Mouse (Mus musculus): ENCODE results near the gene Cdk2ap2.
"Not testable (repeated sequence)": the region's sequence is repeated elsewhere in the genome, so short reads cannot be mapped to it uniquely, and the experiment has no call there.

The Cdk2ap2 gene

DNA sequence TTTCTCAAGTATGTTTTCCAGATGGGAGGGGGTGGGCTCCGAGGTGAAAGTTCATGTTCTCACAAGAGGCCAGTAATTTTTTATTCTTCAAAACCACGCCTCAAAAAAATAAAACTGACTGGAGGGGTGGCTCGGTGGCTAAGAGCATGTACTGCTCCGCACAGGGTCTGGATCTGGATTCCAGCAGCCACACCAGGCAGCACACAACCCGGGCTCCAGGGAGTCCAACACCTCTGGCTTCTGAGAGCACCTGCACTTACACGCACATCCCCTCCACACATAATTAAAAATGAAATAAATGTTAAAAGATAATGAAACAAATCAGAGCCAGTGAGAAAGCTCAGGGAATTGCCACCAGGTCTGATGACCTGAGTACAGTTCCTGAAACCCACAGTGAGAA, 30.7 kb upstream of the Cdk2ap2 start:
- in situ Hi-C loops (cut with MboI, MseI) = no loop called here

DNA sequence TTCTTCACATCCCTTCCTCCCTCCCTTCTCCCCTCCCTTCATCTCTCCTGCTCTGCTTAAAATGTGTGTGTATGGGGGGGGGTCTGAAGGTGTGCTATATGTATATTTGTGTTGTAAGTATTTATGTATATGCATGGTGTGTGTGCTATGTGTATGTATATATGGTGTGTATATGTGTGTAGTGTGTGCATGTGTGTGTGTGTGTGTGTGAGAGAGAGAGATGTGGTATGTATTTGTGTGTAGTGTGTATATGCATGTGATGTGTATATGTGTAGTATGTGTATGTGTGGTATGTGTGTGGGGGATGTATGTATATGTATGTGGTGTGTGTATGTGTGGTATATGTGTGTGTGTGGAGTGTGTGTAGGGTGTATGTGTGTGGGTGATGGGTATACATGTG, 30.1 kb upstream of the Cdk2ap2 start:
- in situ Hi-C loops (cut with MboI, MseI) = no loop called here

DNA sequence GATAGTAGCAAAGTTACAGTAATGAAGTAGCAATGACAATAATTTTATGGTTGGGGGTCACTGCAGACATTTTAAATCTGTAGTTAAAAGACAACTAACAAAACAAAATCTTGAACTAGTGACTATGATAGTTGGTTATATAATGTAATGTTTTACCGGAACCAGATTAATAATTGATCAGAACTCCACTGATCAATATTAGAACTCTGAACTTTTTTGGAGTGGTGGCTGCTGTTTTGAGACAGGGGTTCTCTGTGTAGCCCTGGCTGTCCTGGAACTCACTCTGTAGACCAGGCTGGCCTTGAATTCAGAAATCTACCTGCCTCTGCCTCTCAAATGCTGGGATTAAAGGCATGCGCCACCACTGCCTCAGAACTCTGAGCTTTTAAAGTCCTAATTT, 28.7 kb upstream of the Cdk2ap2 start:
- in situ Hi-C loops (cut with MboI, MseI) = not testable (repeated sequence)

DNA sequence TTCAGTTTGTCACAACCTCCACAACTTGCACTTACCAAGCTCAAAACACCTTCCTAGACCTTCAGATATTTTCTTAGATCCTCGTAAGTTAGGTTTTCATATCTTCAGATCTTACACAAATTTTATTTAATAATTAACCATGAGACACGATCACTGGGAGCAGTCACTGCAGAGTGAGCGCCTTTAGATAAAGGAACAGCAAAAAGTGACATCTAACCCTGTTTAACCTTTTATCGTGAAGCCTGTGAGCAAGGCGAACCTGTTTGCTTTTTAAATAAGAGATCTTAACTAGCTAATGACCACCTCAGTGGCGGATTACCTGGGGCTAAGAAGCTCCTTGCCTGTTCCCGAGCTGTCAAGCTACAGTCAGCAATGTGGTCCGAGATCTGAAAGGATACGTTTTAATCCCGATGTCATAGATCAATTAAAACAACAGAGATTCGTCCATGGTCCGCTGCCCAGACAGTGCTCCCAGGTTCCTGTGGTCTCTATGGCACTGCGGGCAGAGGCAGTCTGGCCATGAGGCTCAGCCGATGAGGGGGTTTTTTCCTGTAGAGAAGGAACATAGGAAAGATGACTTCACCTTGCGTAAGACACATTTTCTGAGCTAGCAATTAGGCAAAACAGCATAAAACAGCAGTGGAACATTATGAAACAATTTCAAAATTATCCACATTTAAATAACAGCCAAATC, 28.1 kb upstream of the Cdk2ap2 start:
- in situ Hi-C loops (cut with MboI, MseI) = no loop called here

DNA sequence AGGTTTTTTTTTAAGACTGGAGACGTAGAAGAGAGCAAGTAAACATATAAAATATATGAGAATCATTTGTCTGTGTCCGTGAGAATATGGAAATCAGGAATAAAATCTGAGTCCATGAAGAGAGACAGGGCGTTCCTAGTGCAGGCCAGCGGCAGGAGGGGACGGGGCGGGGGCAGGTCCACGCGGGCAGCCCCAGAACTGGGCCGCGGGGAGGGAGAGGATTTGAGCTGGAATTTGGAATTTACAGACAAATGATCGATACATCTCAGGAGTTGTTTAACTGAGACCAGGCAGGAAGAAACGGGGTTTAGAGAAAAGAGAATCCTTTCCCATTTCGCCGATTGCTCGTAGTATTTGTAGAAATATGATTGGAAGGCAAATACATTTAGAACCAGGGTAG, 26.7 kb upstream of the Cdk2ap2 start:
- in situ Hi-C loops (cut with MboI, MseI) = no loop called here

DNA sequence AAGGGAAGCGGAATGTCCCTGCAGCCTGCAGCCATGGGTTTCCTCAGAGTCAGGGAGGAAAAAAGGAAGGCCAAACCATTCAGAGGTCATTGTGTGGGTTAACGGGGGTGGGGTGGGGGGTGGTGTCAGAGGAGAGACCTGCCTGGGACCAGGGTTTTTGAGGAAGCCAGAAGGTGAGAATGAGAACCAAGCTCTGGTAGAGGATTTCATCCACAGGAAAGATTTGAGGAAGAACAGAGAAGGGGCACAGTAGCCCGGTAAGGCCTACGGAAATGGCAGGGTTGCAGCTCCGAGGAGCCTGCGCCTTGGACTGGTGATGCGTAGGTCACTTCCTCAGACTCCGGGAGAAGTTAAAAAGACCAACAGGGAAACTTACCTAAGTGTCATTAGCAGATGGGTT, 26.2 kb upstream of the Cdk2ap2 start:
- in situ Hi-C loops (cut with MboI, MseI) = no loop called here

DNA sequence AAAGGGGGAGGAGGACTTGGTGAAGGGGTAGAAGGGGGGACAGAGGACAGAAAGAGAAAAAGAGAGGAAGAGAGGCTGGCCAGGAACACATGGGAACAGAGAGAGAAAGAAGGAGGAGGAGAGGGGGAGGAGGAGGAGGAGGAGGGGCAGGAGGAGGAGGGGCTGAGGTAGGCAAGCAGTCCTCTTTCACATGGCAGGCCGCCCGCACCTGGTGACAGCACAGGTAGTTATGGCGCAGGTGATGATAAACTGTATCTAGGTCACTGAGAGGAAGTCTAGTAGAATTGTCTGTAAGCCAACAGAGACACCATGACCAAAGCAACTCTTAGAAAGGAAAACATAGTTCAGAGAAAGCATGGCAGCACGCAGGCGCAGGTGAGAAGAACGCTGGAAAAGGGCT, 25.6 kb upstream of the Cdk2ap2 start:
- in situ Hi-C loops (cut with MboI, MseI) = no loop called here

DNA sequence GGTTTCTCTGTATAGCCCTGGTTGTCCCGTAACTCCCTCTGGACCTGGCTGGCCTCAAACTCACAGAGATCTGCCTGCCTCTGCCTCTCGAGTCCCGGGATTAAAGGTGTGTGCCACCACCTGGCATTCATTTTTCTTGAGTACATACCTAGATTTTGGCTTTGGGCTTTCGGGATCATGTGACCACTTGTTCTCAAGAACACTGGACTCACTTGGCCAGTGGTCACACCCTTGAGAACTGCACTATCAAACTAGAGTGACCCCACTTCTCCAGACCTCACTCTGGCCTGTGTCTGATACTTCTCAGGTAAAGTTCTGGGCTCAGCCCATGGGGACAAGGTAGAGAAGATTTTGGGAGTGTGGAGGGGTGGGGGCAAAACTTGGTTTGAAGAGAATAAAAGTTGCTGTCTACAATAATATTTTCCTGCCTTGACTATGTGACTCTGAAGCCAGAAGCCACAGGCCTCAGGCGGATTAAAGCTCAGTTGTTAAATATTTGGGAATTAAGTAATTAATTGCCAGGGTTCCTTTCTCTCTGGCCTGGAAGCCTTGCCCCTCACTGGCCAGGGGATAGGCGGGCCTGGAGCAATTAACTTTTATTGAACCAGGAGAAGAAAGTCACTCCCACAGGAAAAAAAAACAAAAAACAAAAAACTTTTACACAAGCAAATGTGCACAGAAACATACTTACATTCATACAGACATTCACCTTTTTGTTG, 24.1 kb upstream of the Cdk2ap2 start:
- in situ Hi-C loops (cut with MboI, MseI) = no loop called here

DNA sequence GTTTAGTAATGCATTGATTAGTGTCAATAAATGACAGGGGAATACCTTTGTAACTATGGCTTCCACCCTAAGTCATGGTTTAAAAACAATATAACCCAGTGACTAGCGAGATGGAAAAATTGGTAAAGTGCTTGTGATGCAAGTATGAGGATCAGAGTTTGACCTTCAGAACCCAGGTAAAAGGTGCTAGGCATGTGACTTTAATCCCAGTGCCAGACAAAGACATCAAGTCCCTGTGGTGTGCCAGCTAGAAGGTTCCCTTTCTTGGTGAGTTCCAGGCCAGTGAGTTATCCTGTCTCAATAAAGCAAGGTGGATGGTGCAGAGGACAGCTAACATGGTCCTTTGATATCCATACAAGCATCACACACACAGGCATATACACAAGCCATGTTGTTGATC, 21.5 kb upstream of the Cdk2ap2 start:
- in situ Hi-C loops (cut with MboI, MseI) = no loop called here

DNA sequence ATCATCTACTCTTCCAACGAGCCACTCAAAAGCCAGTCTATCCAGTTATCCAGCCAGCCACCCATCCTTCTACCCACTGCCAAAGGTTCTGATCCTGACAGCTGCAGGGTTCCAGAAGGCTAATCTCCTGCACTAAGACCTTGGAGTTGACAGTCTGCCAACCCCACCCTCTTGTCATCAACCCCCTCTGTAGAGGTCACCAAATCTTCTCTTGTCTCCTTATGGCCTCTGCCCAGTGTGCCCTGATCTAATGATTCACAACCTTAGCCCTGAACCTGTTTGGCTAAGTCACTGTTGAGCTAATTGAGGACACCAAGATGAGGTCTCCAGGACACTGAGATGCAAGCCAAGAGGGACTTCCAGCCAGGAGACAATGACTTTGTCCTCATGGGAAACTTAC, 17.4 kb upstream of the Cdk2ap2 start:
- in situ Hi-C loops (cut with MboI, MseI) = no loop called here

DNA sequence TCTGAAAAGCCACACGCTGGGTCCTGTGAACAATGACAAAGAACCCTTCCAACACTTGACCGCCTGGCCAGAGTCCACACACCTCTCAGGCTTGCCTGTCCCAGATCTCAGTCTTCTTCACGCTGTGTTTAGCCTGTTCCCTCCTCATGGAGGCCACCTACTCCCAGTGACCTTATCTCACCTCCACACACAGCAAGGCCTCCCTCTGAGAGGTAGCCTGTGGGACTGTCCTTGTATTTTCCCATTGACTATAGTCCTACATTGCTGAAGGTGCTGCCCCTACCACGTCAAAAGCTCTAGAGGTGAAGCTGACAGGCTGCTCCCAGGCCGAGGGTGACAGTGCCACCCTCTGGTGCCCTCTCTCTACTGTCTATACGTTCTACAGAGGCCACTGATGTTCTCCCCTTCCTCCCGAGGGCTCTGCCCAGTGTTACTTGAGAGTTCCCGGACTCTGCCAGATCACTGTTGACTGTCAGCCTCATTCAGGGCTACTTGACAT, 16.4 kb upstream of the Cdk2ap2 start:
- in situ Hi-C loops (cut with MboI, MseI) = no loop called here

DNA sequence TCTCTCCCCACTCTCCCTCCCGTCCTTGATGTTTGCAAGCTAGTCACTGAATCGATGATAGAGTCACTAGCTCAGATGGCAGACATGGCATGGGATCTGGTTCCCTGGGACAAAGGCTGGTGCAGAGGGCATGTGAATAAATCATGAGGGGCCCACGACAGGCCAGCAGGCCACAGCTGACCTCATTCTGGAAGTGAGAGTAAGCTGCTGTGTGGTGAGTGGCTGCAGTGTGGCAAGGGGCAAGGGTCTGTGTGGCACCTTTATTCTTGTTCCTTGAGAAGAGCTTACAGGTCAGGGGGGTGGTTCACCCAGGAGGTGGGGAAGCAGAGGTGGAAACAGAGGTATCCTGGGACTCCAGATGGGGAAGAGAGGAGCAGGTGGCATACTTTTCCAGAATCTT, 15.6 kb upstream of the Cdk2ap2 start, which contains the start of gene Cabp2:
TSS of gene Cabp2 (plus strand) at position 185 of the 400 bp plus-strand sequence.
- in situ Hi-C loops (cut with MboI, MseI) = no loop called here

DNA sequence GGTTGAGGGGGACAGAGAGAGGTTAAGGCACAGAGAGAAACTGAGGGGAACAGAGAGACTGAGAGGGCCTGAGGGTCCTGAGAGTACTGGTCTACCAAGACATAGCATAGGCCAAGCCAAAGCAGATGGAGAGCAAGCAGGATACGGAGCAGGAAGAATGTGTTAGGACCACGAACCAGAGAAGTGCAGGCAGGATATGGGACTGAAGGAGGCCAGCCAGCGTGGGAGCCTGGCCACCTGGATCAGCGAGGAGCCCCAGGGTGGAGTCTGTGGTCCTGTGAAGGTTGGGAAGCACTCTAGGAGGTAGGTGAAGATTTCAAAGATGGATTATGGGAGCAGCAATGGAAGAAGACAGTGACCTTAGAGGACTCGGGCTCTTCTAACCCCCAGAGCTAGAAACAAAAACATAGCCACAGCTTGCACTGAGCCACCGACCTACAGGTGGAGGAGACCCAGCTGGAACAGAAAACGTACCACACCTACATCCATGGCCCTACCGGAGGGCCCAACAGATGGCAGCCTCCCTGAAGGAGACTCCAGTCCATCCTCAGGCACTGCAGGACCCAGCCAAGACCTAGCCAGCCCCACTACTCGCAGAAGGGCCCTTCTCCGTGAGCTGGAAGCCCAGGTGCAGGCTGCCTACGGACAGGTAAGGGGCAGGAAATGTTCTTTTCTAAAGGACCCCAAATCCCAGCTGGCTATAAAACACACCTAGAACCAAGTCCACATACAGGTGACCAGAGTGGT, 14.6 kb upstream of the Cdk2ap2 start:
- in situ Hi-C loops (cut with MboI, MseI) = no loop called here

DNA sequence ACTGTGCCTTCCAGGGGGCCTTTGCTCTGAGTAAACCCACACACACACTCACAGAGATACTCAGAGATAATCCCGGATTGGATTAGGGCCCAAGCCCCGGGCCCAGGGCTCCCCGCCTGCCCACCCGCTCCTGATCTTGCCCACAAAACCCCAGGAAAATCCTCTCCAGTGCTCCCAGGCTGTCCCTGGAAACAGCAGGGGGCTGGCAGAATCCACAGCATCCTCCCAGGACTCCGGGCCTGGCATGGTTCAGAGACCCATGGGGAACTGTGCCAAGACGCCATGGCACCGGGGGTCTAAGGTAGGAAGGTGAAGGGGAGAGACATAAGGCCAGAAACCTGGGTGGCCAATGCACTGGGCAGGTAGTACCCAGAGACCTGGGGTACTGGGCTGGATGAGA, 13.7 kb upstream of the Cdk2ap2 start:
- in situ Hi-C loops (cut with MboI, MseI) = no loop called here

DNA sequence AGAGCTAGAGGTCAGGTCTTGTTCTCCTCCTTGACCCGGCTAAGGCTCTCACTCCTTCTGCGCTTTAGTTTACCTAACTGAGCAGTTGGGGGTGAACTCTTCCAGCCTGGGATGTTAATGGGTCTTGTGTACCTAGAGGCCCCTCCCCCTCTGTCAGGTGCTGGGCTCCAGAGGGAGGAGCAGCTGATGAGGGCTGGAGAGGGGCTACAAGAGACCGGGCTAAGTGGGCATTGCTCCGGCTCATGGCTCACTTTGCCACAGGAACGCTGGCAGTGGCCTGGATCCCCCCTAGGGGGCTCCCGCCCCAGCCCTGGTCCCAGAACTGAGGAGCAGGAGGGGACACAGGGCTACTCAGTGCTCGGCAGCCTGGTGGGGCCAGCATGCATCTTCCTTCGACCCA, 13.2 kb upstream of the Cdk2ap2 start:
- in situ Hi-C loops (cut with MboI, MseI) = no loop called here

DNA sequence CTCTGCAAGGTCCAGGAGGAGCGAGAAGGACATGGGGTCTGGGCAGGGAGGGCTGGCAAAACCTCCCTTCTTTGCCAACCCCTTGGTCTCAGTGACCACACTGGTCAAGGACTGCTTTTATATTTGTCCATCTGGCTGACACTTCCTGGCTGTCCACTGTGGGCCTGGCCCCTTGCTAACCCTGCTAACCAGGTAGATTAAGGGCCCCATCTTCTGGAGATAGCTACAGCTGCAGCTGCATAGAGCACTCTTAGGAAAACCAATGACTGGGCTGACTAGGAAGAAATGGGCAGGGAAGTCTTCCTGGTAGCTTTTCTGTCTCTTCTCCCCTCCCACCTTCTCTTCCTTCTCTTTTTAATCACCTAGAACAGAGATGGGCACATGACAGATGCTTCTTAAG, 12.0 kb upstream of the Cdk2ap2 start:
- in situ Hi-C loops (cut with MboI, MseI) = no loop called here

DNA sequence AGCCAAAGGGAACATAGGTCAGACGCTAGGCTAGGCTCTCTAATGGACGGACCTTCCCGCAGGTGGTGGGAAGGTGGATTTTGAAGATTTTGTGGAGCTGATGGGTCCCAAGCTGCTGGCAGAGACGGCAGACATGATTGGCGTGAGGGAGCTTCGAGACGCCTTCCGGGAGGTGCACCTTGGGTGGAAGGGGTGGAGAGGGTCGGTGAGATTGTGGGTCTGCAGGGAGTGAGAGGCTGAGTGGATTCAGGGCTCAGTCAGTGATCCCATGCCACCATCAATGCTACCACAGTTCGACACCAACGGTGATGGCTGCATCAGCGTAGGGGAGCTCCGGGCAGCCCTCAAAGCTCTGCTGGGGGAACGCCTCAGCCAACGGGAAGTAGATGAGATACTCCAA, 10.8 kb upstream of the Cdk2ap2 start:
- in situ Hi-C loops (cut with MboI, MseI) = no loop called here

DNA sequence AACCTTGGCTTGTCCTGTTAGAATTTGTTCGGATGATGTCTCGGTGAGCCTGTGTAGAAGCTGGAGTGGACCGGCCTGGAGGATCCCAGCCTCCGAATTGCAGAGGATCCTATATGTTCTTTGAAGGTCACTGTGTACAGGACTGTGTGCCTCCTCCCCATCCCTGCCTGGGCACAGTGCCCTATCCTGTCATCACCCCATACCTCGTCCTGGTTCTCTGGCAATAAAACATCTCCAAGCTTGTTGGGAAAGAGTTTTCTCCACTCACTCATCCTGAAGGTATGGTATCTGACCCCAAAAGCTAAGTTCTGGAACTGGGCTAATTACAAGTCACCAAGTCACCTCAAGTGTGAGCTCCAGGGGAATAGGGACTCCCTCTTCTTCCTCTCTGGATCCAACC, 9.9 kb upstream of the Cdk2ap2 start:
- in situ Hi-C loops (cut with MboI, MseI) = no loop called here

DNA sequence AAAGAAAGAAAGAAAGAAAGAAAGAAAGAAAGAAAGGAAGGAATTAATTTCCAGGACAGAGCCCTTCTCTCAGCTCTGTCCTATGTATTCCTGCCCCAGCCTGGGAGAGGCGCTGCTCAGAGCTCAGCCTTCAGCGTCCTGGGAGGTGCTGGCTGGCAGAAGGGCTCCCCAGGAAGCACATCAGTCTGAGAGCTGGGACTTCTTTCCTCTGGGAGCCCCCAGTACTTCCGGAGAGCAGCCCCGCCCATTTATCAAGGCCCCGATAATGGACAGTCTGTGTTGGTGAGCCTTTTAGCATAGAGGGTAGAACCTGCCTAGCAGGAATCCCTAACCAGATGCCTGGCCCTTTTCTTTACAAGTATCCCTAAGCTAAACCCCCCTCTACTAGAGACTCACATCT, 8.8 kb upstream of the Cdk2ap2 start:
- in situ Hi-C loops (cut with MboI, MseI) = no loop called here

DNA sequence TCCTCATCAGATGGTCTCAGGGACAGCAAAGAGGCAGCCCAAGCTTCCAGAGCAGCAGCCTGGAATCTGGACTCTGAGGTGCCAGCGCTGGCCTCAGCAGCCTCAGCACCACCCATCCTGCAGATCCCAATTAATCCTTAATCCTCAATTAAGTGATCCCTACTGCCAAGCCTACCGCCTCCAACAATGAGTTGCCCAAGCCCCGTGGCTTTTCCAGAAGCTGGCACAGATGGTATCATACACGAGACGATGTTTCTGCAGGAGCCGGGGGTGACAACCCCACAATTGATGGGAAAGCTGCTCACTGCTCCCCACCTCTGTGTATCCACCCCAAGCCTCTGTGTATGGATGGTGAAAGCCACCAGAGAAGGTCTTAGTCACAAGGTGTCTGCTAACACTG, 7.9 kb upstream of the Cdk2ap2 start:
- in situ Hi-C loops (cut with MboI, MseI) = no loop called here

DNA sequence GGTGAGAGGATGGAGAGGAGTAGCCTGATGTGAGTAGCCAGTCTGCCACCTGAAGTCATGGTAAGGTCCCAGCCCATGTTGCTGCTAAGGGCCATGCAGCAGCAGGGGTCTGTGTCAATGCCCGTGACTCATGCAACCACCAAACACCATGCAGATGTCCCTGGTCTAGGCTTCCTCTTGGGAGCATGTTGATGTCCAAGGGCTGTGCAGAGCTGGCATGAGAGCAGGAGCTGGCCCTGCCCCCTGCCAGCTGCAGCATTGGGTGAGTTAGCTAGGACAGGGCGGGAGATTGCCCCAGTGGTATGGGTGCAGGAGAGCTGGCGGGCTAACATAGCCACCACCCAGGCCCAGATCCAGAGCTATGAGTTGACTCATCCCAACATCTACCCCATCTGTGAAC, 6.5 kb upstream of the Cdk2ap2 start:
- in situ Hi-C loops (cut with MboI, MseI) = no loop called here

DNA sequence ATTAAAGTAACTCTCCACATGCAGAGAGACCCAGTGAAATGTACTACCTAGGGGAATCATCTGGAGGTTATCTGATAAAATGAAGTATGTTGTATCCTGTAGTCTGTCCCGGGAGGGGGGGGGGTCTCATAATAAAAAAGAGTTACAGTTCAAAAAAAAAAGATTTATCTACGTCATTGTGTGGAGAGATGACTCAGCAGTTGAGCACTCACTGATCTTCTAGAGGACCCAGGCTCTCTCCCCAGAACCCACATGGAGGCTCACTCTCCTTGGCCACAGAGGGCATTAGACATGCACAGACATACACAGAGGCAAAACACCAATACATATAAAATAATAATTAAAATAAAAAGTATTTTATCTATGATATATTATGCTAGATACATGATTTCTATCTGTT, 5.6 kb upstream of the Cdk2ap2 start:
- in situ Hi-C loops (cut with MboI, MseI) = no loop called here

DNA sequence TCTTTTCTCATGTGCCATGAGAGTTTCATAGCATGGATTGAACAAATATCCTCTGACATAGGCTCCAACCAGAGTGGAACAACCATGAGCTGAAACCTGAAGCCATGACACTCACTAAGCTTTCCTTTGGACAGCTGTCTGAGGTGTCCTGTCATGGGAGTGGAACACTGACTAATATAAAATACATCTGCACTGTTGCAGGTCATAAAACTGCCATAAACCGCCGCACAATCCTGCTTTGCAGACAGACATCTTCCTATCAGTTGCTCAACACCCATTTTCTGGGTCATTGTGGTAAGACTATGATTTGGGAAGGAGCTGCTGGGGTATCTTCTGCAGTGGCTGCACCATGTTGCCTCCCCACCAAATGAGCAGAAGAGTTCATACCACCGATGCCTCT, 4.2 kb upstream of the Cdk2ap2 start:
- in situ Hi-C loops (cut with MboI, MseI) = no loop called here
